Mouse (Mus musculus) thymus, postnatal 10 days (tissue): ENCODE measurements around the gene Rab4a.

Experiments
- DNase-seq, 2 experiments: peaks; one replicate each; pipeline ENCODE4 v3.0.0; 2021; ENCODE audit warnings: low spot score in 2 of 2

Gene Rab4a

DNA sequence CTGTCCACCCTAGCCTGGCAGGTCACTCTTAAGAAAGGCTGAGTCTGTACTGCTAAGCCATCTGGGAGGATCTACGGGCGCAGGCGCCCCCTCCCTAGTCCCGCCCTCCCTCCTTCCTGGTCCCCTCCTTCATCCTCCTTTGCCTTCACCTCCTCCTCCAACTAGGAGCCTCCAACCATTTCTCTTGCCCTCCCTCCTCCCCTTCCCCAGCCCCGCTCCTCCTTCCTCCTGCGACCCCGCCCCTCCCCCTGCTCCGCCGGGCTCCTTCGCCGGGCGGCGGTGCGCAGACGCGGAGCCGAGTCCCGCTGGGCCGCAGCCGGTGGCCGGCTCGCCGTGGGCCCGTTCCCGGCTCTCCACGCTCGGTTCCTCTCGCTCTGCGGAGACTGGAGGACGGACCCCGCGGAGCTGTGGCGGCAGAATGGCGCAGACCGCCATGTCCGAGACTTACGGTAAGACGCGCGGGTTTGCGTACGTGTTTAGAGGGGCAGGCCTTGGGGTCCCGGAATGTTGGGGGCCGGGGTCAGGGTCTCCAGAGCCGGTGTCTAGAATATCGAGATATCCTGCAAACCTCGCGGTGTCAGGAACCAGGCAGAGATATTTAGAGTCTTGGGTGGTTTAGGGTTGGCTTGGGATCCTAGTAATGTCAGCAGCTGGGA is at the start of gene Rab4a:
TSS of gene Rab4a (plus strand) at position 268 of the 656 bp plus-strand sequence.
- DNase-seq: peak; percentile 37 to 64

DNA sequence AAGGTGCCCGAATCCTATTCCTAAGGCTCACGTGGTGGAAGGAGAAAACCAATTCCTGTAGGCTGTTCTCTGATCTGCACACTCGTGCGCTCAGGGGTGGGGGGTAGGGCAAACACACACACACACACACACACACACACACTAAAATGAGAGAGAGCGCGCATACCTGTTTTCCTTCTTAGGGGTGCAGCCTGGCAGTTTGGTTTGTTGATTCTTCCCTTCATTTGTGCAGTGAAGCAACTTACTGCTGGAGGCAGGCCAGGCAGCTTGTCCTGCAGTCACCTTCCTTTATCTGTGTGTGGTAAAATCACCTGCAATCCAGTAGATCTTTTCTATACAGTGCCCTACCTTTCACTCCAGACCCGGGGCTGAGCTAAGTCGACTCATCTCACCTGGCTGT is 48.9 kb upstream of the Rab4a start:
- no peak for DNase-seq

- DNase-seq: no peak
These were observed 46.9 kb upstream of the Rab4a start for GRCm38 (mm10) chr8:123758935-123759334.

GRCm38 (mm10) chr8:123759933-123760332 is 45.9 kb upstream of the Rab4a start:
- DNase-seq: no peak

DNA sequence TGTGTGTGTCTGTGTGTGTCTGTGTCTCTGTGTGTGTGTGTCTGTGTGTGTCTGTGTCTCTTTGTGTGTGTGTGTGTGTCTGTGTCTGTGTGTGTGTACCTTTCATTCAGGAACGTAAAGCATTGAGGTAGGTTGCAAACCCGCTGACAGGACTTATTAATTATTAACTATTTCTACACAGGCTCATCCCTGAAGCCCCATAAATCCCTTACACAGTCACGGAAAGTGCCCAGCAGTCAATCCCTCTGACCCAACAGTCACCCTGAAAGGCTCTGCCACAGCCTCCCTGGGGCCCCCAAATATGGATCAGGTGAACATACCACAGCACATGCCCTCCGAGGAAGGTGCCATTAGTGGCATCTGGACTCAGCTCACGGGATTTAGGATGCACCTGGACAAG is 45.2 kb upstream of the Rab4a start:
- no peak for DNase-seq

GRCm38 (mm10) chr8:123761266-123761882 is 44.4 kb upstream of the Rab4a start:
- no peak for DNase-seq

GRCm38 (mm10) chr8:123761883-123762270 is 43.9 kb upstream of the Rab4a start:
- no peak for DNase-seq

DNA sequence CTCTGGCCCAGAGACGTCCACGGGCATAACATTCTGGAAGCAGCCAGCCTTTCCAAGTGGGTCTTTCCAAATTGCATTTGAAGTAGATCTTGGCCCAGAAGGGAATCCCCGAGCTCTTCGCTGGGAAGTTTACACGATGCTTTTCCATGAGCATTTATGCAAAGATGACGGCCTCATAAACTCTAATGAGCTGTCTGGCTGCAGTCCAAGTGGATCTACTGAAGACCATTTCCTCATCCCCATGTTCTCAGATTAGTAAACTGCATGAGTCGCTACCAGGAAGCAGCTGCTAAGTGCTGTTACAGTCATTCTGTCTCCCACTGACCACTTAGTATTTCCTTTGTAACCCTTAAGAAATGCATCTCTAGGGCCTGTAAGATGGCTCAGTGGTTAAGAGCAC is 42.4 kb upstream of the Rab4a start:
- no peak for DNase-seq

DNA sequence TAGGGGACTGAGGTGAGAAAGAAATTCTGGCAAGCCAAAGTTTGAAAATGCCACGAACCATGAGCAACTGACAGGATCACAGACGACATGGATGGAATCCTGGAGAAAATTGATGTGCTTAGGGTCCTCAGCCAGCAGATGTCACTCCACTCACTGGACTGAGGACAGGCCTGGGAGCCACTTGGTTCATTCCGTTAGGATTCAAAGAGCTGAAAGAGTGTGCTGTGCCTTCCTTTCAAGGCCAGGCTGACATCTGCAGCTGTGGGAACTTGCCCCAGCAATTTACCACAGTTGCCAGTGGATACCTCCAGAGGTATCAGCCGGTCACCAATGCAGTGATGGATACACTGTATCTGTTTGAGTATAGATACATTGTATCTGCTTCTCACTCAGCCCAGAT is 41.1 kb upstream of the Rab4a start:
- DNase-seq: no peak

DNA sequence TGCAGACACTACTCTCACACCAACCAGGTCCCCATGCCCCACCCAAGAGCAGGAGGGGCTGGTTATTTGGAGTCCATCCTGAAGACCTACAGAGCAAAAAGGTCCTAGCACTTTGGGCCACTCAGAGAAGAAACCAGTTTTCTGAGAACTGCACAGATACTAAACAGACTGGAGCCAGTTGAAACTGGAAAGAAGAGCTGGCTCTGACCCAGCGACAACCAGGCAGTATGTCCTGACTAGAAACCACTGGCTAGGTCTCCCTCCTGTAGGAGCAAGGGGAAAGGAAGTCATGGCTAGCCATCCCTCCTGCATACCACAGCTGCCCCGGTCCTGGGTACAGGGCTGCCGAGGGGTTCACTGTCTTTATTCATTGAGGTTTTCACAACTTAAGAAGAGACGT is 39.3 kb upstream of the Rab4a start:
- no peak for DNase-seq

GRCm38 (mm10) chr8:123767874-123768273 is 37.9 kb upstream of the Rab4a start:
- DNase-seq: no peak

- no peak for DNase-seq
These were observed 37.1 kb upstream of the Rab4a start for GRCm38 (mm10) chr8:123768492-123769356.

DNA sequence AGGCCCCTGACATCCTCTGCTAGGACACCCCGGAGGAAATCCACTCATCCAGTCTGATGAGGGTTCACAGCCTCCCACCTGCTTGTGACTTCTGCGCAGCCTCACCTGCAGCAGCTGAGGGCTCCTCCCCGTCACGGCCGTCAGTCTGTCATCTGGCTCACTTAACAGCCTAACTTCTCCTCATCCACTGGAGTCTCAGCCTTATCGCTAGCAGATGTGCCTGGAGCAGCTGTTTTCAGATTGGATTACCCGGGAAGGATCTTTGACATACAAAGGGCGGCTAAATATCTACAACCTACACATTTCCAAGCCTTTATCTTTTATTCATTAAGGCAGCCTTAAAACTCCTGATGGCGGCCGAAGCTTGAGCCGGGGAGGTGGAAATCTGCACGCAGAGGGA is 32.3 kb upstream of the Rab4a start:
- no peak for DNase-seq

GRCm38 (mm10) chr8:123774491-123774890 is 31.3 kb upstream of the Rab4a start:
- DNase-seq: no peak

- no peak for DNase-seq
These were observed 28.5 kb upstream of the Rab4a start for GRCm38 (mm10) chr8:123777319-123777718.

GRCm38 (mm10) chr8:123780471-123780870 is 25.3 kb upstream of the Rab4a start:
- DNase-seq: no peak

GRCm38 (mm10) chr8:123781256-123781655 is 24.5 kb upstream of the Rab4a start:
- DNase-seq: no peak

DNA sequence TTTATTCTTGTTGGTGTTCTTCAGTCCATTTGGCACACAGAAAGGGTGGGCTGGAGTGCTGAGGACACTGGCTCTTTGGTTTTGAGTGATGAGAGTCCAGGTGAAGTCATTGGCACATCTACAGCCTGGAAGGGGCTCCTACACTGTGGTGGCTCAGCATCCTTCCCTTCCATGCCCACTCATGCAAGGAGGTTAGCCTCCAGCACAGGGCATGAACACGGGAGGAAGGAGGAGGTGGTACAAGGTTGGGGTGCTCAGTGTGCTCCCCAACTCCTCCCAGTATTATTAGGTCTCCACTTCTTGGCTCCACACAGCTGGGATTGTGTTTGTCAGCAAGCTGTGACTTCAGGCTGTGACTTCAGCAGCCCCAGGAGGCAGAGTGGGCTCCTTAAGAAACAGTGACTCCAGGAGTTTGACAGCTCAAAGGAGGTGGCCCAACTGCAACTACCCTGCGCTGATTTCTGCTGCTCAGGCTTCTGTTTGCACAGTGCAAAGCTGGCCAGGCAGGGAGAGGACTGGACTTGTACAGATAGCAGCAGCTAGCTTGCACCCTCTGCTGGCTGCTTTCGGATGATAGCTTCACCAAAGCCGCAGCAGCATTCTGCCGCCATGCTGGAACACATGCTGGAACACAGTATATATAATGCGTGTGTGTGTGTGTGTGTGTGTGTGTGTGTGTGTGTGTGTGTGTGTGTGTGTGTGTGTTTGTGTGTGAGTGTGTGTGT is 22.1 kb upstream of the Rab4a start:
- peak in 1 of 2 experiments; percentile 36 for DNase-seq

DNA sequence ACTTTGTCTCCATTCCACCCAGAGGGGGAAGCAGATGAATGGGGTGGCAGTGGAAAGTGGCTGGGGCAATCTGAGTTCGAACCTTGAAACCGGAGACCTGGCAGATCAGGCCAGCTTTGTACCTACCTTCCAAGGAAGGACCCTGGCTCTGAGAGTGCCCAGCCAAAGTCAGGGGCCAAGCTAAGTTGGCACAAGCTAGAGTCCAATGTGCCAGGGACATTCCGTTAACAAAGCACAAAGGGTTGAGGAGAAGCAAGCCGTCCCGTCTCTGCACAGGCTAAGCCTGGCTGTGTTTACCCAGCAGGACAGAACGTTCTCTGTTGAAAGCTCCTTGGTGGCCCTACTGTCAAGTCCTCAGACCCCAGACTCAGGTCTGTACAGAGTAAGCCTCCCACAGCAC is 19.6 kb upstream of the Rab4a start:
- no peak for DNase-seq

- DNase-seq: no peak
These were observed 19.1 kb upstream of the Rab4a start for GRCm38 (mm10) chr8:123786644-123787043.

GRCm38 (mm10) chr8:123787254-123787897 is 18.4 kb upstream of the Rab4a start:
- peak; percentile 12 to 13 for DNase-seq
